Mouse (Mus musculus): Measurements from ENCODE around the gene Zfp825.
"Not testable (repeated sequence)": the region's sequence is repeated elsewhere in the genome, so short reads cannot be mapped to it uniquely, and the experiment has no call there.

Gene Zfp825

DNA sequence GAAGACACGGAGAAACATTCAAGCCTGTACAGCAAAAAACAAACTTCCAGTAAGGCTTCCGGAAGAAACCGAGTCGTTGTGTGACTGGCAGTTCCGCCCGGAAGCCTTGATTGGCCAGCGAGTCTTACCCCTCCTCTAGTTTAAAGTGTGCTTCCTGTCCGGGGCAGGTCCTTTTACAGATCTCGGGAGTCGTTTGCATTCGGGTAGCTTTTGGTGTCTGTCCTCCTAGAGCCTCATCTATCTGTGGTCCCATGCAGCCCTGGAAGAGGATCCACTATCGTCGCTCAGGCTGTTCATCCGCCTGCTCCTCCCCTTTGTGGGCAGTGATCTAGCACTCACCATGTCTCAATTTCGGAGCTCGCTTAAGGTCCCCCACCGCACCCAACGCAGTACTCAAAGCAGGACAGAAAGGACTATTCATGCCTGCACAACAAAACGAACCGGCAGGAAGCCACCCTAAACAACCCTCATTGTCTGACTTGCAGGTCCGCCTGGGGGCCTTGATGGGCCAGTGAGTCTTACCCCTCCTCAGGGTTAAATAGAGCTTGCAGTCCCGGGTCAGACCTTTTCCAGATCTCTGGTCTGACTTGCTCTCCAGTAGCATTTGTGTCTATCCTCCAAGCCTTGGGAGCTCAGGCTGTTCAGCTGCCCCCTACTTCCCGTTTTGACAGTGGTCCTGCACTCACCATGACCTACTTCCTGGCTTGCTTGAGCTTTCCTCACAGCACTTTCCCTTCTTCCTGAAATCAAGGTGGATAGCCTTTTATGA, at the start of gene Zfp825:
TSS of gene Zfp825 (minus strand) at position 82 of the 769 bp plus-strand sequence.
- DNase-seq (ENCODE audit: low spot score in 2 of 2) = peak; percentile 62 to 80

DNA sequence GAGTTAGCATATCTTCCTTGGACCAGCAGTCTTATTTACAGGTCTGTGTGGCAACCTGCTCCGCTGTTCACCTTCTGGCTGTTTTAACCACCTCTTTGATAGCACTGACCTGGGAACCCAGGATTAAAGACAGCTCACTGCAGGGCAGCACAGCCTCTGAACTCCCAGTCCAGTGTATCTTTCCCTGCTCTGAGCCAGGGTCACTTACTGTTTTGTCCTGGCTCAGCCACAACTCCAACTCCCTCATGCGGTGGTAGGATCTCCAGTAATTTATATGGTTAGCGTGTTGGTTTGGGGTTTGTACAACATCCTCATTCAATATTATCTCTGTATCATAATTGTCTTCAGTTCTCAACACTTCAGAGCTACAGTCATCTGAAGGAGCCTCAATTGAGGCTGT, 41.6 kb upstream of the Zfp825 start:
- not testable (repeated sequence) for DNase-seq (ENCODE audit: low spot score in 2 of 2)

- peak; percentile 18 to 20 for DNase-seq (ENCODE audit: low spot score in 2 of 2)
Measured at GRCm38 (mm10) chr13:74534864-74535263, 41.1 kb upstream of the Zfp825 start.

- no peak for DNase-seq (ENCODE audit: low spot score in 2 of 2)
Measured at GRCm38 (mm10) chr13:74534096-74534495, 40.3 kb upstream of the Zfp825 start.

DNA sequence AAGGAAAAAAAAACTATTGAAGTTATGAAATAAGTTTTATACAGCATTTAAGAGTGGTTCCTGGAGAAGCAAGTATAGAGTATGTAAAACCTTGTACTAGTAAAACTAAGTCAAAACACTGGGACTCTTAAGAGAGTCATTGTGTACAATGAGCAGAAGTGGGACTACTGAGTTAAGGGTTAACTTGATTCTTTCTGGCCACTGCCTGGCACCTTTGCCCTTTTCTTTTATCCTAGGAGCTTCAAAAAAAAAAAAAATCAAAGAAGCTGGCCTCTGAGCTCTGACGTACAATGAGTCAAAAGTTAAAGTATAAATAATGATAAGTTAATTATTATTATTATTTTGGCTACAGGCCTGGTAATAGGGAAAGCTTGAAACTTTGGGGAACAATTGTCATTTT, 37.5 kb upstream of the Zfp825 start:
- DNase-seq (ENCODE audit: low spot score in 2 of 2) = not testable (repeated sequence)

- DNase-seq (ENCODE audit: low spot score in 2 of 2) = not testable (repeated sequence)
Measured at GRCm38 (mm10) chr13:74529372-74529715, 35.6 kb upstream of the Zfp825 start.

- not testable (repeated sequence) for DNase-seq (ENCODE audit: low spot score in 2 of 2)
Measured at GRCm38 (mm10) chr13:74528519-74529371, 35.0 kb upstream of the Zfp825 start.

DNA sequence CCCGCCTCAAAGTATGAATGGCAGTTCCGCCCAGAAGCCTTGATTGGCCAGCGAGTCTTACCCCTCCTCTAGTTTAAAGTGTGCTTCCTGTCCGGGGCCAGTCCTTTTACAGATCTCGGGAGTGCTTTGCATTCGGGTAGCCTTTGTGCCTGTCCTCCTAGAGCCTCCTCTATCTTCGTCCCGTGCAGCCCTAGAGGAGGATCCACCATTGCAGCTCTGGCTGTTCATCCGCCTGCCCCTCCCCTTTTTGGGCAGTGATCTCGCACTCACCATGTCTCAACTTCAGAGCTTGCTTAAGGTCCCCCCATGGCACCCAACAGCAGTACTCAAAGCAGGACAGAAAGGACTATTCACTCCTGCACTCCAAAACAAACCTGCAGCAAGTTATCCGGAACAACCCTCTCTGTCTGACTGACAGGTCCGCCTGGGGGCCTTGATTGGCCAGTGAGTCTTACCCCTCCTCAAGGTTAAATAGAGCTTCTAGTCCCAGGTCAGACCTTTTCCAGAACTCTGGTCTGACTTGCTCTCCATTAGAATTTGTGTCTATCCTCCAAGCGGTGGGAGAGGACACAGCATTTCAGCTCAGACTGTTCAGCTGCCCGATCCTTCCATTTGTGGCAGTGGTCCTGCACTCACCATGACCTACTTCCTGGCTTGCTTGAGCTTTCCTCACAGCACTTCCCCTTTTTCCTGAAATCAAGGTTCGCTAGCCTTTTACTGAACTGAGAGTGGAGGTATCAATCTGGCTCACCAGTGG, 28.9 kb upstream of the Zfp825 start:
- DNase-seq (ENCODE audit: low spot score in 2 of 2) = peak; percentile 53 to 62

DNA sequence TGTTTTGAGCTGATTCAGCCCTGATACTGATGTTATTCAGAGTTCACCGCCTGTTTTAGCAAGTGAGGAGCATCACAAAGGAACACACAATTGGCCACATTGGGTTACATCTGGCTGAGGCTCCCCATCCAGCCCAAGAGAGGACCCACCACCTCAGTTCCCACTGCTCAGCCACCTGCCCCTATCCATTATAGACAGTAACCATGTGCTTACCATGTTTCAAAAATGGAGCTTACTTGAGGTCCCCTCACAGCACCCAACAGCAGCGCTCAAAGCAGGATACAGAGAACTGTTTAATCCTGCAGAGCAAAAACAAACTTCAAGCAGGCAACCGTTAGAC, 28.3 kb upstream of the Zfp825 start:
- not testable (repeated sequence) for DNase-seq (ENCODE audit: low spot score in 2 of 2)

DNA sequence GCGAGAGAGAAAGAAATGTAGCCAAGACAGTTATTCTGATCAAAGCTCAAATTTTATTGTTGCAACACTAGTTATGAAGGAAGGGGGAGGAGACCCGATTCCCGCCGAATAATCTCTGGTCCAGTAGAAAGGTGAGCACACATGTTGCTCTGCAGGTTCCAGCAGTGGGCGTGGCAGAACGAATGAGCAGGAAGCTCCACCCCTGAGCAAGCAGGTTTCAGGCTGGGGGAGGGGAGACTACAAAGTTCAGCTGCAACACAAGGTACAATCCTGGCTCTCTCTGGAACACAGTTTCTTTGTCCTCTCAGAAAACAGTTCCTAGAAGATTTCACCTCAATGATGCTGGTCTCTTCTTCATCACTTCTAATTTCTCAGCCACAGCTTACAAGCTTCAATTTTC, 14.2 kb upstream of the Zfp825 start:
- not testable (repeated sequence) for DNase-seq (ENCODE audit: low spot score in 2 of 2)

- not testable (repeated sequence) for DNase-seq (ENCODE audit: low spot score in 2 of 2)
Measured at GRCm38 (mm10) chr13:74502851-74503250, 9.1 kb upstream of the Zfp825 start.

DNA sequence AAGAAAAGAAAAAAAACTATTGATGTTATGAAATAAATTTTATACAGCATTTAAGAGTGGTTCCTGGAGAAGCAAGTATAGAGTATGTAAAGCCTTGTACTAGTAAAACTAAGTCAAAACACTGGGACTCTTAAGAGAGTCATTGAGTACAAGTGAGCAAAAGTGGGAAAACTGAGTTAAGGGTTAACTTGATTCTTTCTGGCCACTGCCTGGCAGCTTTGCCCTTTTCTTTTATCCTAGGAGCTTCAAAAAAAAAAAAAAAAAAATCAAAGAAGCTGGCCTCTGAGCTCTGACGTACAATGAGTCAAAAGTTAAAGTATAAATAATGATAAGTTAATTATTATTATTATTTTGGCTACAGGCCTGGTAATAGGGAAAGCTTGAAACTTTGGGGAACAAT, 5.9 kb upstream of the Zfp825 start:
- not testable (repeated sequence) for DNase-seq (ENCODE audit: low spot score in 2 of 2)

DNA sequence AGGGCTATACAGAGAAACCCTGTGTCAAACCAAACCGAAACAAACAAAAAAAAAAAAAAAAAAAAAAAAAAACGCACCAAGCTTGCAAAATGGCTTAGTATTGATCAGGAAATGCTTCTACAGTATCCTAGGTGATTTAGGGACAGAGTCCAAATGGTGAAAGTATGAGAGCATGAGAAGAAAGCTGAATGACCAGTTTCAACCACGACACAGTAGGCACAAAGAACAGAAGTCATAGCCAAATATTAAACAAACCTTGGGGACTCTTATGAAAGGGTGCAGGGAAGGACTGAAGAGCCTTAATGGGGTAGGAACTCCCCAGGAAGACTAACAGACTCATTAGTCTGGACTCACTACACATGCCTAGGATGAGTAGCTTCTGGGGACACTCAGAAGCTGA, 9.5 kb downstream of the Zfp825 start:
- not testable (repeated sequence) for DNase-seq (ENCODE audit: low spot score in 2 of 2)

- DNase-seq (ENCODE audit: low spot score in 2 of 2) = not testable (repeated sequence)
Measured at GRCm38 (mm10) chr13:74471468-74471867, 22.3 kb downstream of the Zfp825 start.

DNA sequence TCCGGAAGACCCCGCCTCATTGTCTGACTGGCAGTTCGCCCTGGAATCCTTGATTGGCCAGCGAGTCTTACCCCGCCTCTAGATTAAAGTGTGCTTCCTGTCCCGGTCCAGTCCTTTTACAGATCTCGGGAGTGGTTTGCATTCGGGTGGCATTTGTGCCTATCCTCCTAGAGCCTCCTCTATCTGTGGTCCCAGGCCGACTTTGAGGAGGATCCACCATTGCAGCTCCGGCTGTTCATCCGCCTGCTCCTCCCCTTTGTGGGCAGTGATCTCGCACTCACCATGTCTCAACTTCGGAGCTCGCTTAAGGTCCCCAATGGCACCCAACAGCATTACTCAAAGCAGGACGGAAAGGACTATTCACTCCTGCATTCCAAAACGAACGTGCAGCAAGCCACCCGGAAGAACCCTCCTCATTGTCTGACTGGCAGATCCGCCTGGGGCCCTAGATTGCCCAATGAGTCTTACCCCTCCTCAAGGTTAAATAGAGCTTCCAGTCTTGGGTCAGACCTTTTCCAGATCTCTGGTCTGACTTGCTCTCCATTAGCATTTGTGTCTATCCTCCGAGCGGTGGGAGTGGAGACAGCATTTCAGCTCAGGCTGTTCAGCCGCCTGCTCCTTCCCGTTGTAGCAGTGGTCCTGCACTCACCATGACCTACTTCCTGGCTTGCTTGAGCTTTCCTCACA, 30.9 kb downstream of the Zfp825 start:
- DNase-seq (ENCODE audit: low spot score in 2 of 2) = peak; percentile 64 to 85

DNA sequence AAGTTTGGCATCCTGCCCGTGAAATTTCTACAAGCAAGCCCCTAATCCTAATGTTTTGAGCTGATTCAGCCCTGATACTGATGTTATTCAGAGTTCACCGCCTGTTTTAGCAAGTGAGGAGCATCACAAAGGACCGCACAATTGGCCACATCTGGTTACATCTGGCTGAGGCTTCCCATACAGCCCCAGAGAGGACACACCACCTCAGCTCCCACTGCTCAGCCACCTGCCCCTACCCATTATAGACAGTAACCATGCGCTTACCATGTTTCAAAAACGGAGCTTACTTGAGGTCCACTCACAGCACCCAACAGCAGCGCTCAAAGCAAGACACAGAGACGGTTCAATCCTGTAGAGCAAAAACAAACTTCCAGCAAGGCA, 31.5 kb downstream of the Zfp825 start:
- not testable (repeated sequence) for DNase-seq (ENCODE audit: low spot score in 2 of 2)

GRCm38 (mm10) chr13:74439895-74440294, 53.9 kb downstream of the Zfp825 start:
- no peak for DNase-seq (ENCODE audit: low spot score in 2 of 2)
